Mouse (Mus musculus) lung, postnatal 10 days (tissue): ENCODE measurements around the gene Abcc9.
A peak's percentile ranks its signal among the peaks of the same experiment; 100 is the strongest.

Experiments
- DNase-seq: peaks from one replicate; pipeline ENCODE4 v3.0.0; 2021

The Abcc9 gene

DNA sequence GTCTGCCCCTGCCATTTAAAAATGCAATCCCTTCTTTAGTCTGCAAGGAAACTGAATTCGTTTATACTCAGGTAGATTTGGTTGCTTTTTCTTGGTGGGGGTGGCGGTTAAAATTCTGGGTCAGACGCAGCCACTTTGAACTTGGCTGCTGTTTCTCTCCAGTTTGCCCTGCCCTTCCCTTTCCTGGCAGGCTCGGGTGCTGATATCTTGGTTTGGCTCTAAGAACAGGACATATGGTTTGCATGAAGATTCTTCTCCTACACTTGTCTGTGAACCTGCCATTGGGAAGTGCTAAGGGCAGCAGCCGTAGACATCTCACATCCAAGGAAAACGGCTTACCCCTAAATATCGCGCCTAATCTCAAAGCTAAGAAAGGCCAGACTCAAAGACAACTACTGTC is 89.7 kb downstream of the Abcc9 start:
- DNase-seq = no peak

DNA sequence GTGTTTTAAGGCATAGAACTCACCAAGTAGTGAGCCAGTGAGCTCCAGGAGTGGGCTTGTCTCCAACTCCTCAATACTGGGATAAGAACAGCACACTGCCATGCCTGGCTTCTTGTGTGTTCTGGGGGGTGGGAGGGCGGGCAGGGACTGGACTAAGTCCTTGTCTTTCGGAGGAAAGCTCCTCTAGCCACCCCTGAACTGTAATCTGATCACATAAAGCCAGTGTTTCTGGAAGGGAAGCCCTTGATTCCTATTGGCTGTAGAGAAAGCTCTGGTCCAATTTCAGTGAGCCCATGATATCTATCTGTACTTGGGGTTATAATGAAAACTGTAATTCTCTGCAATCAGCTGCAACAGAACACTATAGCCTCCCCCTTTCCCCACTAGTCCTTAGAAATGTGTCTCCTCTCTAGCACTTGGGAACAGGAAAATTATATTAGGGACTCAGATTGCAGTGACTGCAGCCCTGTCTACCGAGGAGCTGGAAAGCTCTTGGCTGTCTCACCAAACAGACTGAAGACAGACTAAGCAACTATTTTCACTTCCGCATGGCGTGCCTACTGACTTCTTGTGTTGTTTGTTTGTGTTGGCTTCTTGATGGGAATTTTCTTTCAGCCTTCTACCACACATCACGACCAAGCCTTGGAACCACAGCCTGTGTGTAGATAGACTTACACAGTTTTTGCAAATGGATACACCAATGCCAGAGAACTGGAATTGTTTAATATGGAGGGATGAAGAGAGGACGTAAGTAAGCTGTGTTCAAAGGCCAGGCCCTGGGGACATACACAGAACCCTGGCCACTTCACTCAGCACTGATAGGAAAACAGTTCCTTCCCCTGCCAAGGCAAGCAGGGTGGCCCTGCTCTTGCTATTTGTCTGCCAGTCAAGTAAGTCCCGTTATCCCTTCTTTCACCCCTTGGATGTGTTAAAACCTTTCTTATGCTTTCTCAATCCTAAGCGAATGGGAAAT is 92.4 kb downstream of the Abcc9 start:
- DNase-seq = peak; percentile 22

DNA sequence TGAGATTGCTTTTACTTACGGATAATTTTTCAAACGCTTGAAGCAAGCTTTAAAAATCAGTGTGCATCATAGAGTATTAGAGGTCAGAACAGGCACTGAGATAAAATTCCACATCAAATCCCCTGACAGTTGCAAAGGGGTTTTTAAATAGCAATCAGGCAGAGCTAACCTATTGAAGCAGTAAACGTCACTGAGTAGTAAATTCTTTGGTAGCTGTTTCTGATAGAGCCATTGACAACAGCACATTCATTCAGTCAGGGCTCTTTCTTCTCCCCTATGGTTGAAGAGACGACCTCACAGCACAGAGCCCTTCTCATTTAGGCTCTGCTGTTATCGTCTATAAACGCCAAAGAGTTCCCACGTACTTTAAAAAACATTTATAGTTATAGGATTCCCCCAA is 95.0 kb downstream of the Abcc9 start:
- DNase-seq = no peak

DNA sequence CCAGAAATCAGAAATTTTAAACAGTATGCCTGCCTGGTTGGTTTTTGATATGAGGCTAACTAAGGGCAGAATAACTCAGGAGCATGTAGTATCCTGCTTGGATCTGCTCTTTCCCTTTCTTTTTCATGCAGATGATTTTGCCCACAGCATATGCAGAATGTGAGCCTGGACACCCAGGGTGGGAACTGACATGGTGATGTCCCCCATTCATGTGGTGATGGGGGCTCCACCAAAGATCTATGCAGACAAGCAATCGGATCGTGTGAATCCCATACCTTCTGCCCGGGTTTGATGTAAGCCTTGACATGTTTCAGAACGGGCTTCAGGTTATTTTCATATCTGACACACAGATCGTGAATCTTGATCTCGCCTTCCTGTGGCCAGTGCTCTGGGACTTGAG is 99.3 kb downstream of the Abcc9 start:
- DNase-seq = no peak

DNA sequence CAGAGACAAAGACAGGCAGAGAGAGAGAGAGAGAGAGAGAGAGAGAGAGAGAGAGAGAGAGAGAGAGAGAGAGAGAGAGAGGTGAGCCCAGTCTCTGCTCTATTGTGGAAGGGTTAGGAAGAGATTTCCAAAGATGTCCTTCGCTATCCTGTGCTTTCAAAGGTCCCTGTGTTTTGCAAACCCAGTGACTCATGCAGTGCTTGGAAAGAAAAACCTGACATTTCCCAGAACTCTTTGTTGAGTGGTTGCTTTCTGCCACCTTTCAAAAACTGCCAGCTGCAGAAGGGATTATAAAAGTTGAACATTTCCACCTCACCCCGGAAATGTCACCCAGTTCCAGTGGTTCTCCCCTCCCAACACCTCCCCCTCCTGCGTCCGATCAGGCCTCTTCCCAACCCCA is 123.3 kb downstream of the Abcc9 start:
- DNase-seq = no peak

DNA sequence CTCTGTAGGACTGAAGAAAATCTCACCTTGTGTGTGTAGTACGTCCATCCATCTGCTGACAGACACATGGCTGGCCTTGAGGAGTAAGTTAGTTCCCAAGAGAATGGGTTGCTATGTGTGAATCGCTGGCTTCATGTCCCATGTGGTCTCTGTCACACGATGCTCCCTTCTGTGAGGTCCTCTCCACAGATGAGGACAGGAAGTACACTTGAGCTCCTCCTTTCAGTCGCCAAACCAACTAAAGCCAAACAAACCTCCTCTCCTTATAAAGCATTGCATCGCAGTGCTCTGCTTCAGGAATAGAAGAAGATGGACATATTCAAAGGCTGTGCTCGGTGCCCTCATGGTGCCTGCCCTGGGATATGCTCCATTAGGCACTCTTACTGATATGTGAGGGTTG is 124.3 kb downstream of the Abcc9 start:
- no peak for DNase-seq

DNA sequence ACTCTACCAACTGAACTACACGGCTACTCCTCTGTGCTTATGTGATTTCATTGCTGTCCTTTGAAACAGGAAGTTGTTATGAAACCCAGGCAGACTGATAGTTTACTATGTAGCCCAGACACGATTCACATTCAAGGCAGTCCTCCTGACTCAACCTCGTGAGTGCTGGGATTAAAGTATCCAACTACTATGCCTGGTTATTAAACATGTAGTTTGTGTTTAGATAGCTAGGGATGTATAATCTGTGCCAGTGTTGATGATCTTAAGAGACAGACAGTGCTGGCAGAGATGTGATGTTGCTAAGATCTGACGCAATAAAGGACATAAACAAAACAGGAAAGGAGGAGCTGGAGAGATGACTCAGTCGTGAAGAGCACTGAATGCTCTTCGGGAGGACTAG is 129.2 kb downstream of the Abcc9 start:
- no peak for DNase-seq

DNA sequence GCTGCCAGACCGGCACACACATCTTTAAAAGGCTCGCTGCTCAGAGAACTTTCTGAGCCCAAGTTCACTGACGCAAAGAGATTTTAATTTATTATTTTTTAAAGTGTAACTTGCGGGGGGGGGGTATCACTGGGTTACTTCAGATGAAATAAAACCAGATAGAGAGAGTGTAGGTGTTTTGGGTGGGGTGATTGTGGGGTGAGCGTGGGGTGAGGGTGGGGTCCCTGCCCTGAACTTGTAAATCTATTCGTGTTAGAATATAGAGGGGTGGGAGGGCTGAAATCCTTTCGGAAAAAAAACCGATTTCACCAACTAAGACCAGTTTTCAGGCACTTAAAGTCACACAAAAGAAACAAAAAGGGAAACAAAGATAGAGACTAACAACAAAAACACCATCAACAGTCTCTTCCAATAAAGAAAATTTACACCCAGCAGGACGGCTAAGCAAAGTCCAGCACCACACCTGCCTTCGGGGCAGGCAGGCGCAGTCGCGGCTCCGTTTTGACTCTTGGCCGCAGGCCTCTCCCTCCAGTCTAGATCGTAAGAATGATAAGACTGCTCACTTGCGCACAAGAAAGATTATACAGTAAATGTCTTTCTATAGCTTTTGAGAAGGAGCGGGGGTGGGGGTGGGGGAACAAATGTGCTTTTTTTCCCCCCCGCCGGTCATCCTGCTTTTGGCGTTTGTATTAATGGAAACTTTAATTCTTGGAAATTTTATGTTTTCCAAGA is 130.3 kb downstream of the Abcc9 start:
- DNase-seq = no peak

DNA sequence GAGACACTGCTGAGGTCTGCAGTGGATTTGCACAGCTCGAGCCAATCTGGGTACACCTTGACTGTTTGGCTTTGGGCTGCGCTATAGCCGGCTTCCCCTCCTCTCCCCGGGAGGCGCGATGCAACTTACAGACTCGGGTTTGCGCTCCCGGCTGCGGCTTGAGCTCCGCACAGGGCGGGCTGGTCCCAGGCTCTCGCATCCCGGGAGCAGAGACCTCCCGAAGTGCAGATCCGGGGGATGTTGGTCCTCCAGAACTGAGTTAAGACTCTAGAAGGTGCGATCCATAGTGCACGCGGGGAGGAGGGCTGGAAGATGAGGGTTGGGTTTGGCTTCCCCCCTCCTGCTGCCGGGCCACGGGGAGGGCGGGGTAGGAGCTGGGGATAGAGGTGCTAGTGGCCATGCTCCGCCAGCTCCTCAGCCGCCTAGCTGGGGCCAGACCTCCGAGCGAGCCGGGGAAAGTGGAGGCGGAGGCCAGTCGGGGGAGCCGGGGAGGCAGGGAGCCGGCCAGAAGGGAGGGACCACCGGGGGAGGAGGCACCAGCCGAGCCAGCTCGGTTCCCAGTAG is 131.0 kb downstream of the Abcc9 start, which contains the start of gene Kcnj8:
Gene Kcnj8 (minus strand): TSS at position 560 of the 564 bp plus-strand sequence.
- peak; percentile 89 for DNase-seq

DNA sequence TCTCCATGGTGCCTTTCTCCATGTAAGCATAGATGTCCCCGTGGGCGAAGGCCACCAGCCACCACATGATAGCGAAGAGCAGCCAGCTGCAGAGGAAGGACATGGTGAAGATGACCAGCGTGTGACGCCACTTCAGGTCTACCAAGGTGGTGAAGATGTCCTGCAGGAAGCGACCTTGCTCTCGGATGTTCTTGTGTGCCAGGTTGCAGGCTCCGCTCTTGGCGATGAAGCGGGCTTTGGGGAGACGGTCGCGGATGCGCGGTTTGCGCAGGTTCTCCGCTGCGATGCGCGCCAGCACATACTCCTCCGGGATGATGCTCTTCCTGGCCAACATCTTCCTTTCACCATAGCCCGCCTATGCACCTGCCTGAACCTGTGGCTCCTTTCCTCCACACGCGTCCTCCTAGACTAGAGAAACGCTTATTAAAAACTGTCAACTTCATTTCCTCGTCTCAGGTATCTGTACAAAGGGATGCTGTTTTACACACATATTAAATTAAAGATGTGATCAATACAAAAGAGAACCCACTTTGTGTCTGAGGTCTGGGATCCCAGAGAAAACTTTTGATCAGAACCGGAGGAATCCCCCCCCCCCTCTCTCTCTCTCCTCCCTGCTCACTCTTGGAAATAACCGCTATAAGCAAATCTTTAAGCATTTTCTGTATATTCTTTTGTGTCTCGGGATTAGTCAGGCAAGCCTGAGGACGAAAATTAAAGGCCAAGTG is 131.9 kb downstream of the Abcc9 start:
- DNase-seq = no peak

DNA sequence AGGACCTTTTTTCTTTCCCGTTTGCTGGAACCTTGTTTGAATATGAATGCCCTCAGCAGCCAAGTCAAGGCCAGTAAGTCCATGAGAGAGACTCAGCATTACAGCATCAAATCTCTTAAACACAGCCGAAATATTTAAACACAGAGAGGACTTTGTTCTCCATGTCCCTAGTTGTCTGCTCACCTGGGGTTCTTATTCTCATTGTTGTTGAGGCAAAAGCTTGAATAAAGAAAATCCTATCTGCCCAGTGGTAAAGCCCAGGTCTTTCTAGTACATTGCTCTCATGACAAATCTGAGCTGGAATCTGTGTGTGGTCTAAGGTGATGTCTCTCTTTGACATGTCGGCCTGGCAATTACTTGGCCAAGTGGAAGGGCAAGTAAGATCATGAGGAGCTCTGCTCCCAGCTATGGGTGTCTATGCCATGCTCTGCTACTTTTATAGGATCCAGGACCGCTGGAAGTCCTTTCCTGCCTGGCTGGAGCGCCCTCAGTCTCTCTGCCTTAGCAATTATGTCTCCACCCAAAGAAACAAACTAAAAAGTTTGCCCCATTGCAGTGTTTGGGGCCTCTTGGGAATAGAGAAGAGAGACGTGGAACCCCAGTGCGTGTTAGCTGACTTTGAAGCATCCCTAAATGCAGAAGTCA is 133.3 kb downstream of the Abcc9 start:
- DNase-seq = no peak

DNA sequence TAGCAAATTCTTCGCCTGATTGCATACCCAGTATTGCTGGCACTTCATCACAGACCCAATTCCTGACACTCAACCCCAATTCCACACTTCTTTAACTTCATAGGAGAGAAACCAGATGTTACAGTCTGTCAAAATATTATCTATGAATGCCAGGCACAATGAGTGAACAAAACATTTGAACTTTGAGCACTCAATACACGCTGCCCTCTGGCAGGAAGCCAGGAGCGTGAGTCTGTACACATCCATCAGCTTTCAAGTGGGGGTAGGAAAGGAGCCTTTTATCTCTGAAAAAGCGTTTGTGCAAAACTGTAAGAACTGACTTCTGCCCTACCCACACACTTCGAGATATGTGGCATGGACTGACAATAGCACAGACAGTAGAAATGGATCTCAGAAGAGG is 134.7 kb downstream of the Abcc9 start:
- DNase-seq = peak; percentile 52

DNA sequence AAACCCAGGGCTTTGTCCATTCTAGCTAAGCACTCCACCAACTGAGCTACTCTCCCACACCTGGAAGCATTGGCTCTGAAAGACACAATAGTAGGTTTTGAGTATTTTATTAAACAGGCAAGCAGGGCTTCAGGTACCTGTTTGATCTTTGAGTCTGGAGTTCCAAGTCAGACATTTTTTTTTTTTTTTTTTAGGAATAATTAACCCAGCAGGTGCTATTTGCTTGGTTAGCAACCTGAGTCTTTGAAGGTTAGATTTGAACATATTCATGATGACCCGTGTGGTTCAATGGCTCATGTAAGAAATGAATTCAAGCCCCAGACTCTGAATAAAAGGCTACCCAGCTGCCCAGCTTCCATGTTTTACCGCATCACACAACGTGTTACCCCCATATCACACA is 137.4 kb downstream of the Abcc9 start:
- DNase-seq = no peak

DNA sequence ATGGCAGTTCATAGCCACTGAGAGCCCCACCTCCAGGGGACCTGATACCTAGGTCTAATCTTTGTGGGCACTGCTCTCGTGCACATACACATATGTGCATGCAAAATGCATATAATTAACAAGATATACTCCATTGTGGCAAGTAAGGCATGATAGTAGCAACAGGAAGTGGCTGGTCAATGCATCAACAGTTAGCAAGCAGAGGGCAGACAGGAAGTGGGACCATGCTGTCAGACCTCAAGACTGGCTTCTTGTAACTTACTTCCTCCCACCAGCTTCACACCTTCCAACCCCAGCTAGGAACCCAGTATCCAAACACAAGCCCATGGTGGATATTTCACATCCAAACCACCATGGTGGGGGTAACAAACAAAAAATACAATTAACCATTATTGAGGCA is 141.0 kb downstream of the Abcc9 start:
- DNase-seq = no peak

DNA sequence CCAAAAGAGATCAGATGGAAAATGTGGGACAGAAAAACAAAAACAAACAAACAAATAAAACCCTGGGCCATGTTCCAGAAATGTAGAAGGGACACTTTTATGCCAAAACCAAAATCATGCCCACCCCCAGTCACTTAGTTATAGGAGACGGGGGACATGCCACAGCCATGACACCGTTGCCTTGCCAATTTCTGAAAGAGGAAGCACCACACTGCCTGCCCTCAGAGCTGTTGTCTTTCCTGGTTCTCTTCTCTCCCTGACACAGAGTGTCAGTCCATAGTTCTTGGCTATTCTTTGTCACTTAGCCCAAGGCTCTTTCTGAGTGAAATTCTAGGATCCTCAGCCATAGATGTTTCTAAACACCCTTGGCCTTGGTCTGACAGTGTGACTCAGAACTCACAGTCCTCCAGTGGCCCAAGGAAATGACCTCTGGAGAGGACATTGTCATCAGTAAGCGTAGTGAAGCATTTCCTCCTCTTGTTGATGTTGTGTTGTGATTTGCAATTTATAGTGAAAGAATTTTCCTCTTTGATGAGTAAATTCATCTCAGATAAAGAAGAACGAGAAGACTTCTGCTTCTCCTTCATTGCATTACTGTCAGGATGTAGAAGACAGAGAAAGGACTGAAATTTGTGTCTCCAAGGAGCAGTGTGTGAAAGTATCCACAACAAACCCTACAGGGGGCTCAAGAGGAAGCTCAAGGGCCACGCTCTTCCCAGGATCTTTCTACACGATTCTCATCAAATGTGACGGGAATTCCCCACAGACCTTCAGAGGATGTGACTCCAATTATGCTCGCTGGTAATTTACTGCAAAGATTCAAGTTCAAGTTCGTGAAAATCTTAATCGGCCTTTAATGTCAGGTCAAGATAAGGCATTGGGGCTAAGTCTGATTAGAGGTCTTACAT is 143.1 kb downstream of the Abcc9 start:
- no peak for DNase-seq

DNA sequence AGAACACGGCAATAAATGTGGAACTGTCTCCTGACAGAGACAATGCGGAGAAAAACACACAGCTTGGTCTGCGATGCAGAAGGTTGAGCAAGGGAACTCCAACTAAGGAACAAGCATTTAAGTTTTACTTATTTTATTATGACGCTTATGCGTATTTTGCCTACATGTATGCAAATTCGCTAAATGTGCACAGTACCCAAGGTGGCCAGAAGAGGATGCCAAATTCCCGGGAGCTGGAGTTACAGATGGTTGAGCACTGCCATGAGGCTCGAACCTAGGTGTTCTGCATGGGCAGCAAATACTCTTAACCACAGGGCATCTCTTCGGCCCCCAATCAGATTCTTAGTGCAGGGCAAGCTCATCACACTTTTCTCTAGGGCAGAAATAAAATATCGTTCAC is 144.0 kb downstream of the Abcc9 start:
- no peak for DNase-seq

DNA sequence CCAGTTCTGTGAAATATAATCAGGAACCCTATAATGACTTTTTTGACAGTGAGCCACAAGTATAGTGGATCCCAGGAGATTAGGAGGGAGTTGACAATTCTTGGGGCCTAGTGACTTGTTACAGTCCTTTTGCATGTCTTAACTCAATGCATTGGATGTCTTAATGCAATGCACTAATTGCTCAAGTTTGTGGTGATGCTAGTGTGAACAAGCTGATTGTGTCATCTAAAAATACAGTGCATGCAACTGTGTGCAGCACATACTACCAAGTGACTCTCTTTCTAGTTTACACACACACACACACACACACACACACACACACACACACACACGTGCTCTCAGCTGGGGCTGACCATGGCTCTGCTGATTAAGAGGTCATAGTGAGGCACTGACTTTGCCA is 146.1 kb downstream of the Abcc9 start:
- no peak for DNase-seq

DNA sequence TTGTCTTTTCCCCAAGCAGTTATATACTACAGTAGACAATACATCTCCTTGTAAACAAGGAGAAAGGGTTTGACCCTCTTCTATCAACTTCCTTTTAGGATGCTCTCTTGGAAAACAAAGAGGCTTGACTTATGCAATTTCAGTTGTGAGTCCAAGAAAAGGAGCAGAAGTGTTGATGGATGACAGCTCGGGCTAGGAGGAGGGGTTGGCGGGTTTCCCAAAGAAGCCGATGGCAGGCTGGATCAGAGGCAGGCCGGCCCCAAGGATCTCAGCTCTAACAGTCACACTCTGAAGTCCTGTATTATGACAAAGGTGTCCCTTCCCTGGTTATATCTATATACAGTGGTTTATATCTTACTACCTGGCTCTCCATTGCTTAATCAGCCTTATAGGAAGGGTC is 150.6 kb downstream of the Abcc9 start:
- peak; percentile 80 for DNase-seq

DNA sequence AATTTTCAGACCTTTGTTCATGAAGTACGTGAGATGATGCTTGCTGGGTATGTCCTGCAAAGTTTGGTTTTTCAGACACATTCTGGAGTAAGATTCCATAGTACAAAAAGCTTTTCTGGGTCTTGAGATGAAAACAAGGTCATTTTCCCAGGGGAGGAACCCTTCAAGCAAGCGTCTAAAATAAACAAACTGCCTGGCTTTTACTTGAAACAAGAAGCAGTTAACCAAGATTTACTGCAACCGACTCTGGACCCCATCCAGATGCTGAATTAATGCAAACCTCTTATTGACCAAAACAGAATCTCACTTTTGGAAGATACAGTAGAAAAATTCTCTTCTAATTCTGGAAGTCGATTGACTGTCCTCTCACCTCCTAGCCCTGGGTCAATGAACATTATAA is 151.2 kb downstream of the Abcc9 start:
- DNase-seq = no peak

DNA sequence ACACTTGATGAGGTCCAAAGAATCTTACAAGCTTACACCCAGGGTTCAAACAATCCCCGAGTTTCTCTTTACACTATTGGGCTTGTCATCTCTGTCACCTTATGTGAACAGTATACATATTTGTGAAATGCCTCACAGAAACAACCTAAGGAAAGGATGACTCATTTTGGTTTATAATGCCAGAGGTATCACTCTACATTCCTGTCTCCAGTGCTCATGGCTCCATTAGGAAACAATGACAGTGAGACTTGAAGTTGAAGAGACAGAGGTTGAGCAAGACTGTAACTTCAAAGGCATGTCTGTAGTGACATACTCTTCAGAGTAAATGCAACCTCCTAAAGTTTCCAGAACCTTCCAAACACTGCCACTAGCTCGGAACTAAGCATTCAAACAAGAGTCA is 153.7 kb downstream of the Abcc9 start:
- DNase-seq = no peak

DNA sequence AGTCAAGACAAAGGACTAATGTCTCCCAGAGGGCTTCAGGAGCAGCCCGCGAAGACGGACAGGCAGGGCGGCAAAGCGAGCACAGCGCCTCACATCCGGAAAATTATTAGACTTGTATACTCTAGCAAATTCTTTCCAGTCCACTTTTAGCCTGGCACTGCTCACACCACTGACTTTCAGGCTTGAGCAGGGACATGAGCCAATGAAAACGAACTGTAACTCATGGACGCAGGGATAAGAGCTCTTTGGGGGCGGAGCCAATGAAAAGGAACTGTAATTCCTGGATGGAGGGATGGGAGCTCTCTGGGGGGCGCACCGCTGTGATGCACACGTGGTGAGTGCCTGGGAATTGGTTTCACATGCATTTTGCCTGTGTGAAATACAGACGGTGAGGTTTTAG is 157.0 kb downstream of the Abcc9 start:
- peak; percentile 61 for DNase-seq

DNA sequence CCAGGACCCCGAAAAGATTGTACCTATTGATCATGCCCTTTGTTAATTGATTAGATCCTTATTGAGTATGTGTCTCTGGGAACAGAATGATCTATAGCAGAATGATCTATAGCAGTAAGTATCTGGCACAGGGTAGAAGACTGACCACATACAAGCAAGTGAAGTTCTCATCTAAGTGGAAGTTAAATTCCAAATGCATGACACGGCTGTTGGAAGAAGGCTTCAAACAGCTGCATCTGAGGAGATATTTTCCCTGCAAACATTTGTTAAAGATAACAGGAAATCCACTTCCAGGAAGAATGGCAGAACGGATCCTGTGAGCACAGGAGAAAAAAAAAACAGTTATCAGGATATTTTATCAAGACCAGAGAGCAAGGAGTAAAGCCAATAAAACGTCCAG is 158.5 kb downstream of the Abcc9 start:
- DNase-seq = no peak
